Mouse (Mus musculus): ENCODE measurements at regions not wholly inside any gene's neighbourhood (a gene's known extent, or its start where the extent isn't known, plus 50 kb on each side); places are given as distances from the start of the nearest gene placed in this dataset.

- no peak for DNase-seq
Measured at GRCm38 (mm10) chr12:27496826-27497557, 154.6 kb upstream of the Sox11 start.

GRCm38 (mm10) chr12:27492270-27492669, 149.9 kb upstream of the Sox11 start:
- DNase-seq = no peak

- no peak for DNase-seq
Measured at GRCm38 (mm10) chr12:27481230-27481629, 138.9 kb upstream of the Sox11 start.

GRCm38 (mm10) chr12:27479601-27480001, 137.2 kb upstream of the Sox11 start:
- no peak for DNase-seq

GRCm38 (mm10) chr12:27474631-27475030, 132.3 kb upstream of the Sox11 start:
- DNase-seq = no peak

GRCm38 (mm10) chr12:27471557-27471956, 129.2 kb upstream of the Sox11 start:
- no peak for DNase-seq

GRCm38 (mm10) chr12:27470346-27470745, 128.0 kb upstream of the Sox11 start:
- no peak for DNase-seq

- no peak for DNase-seq
Measured at GRCm38 (mm10) chr12:27468782-27469181, 126.4 kb upstream of the Sox11 start.

- DNase-seq = peak; percentile 23
Measured at GRCm38 (mm10) chr12:27468141-27468540, 125.8 kb upstream of the Sox11 start.

GRCm38 (mm10) chr12:27465499-27466150, 123.3 kb upstream of the Sox11 start:
- no peak for DNase-seq

GRCm38 (mm10) chr12:27458674-27459073, 116.3 kb upstream of the Sox11 start:
- no peak for DNase-seq

GRCm38 (mm10) chr12:27437661-27438345, 95.4 kb upstream of the Sox11 start:
- no peak for DNase-seq

- no peak for DNase-seq
Measured at GRCm38 (mm10) chr12:27431338-27431737, 89.0 kb upstream of the Sox11 start.

- DNase-seq = no peak
Measured at GRCm38 (mm10) chr12:27417387-27418009, 75.1 kb upstream of the Sox11 start.

GRCm38 (mm10) chr12:27410555-27410954, 68.2 kb upstream of the Sox11 start:
- DNase-seq = no peak

GRCm38 (mm10) chr12:27408440-27408839, 66.1 kb upstream of the Sox11 start:
- no peak for DNase-seq

- no peak for DNase-seq
Measured at GRCm38 (mm10) chr12:27399392-27399791, 57.0 kb upstream of the Sox11 start.
